8 mouse cellular contexts compared by ENCODE assay signal in genomic region chr6:66896119-66896920, GRCm38 (mm10). TPM values are rescaled to one million over a fixed set of nuclear protein-coding genes. Genes with fewer than 3 reads are reported as not detected.
A peak's percentile ranks its signal among the peaks of the same experiment; 100 is the strongest.
DNase-seq lines count a peak whose midpoint lies in the region; ATAC-seq lines count a peak whose summit lies in the region.

Gene Gng12, plus strand, starts transcription at chr6:66896397.

- peak within 1 kb of the TSS; percentile 75 for H3K9ac ChIP-seq in hindbrain, embryonic 14.5 days

- H3K4me3 ChIP-seq in hindbrain, embryonic 14.5 days (replicated peaks; ENCODE audit: low read length): peak within 1 kb of the TSS; percentile 91

- H3K9me3 ChIP-seq in hindbrain, embryonic 14.5 days (ENCODE audit: control insufficient read depth, low read length): no peaks in the 10 kb centered on the region

- peak; percentile 92 for ATAC-seq in hindbrain, embryonic 14.5 days (ENCODE audit: low FRiP score)

- no peaks in the 10 kb centered on the region for H3K27me3 ChIP-seq in hindbrain, embryonic 14.5 days (ENCODE audit: control insufficient read depth, insufficient read depth, low read length)

- H3K27ac ChIP-seq in hindbrain, embryonic 14.5 days: peak within 1 kb of the TSS; percentile 43

- H3K4me1 ChIP-seq in hindbrain, embryonic 14.5 days (replicated peaks; ENCODE audit: control insufficient read depth, insufficient read depth, low read length): no peaks in the 10 kb centered on the region

- 1% methylated on average over 85 of the region's 98 CpGs for WGBS in hindbrain, embryonic 14.5 days

- peak within 1 kb of the TSS; percentile 87 for H3K4me2 ChIP-seq in hindbrain, embryonic 14.5 days (replicated peaks)

- no peaks in the 10 kb centered on the region for H3K36me3 ChIP-seq in hindbrain, embryonic 14.5 days (replicated peaks; ENCODE audit: control insufficient read depth, insufficient read depth)

- DNase-seq in T-cell, adult 2 months (ENCODE audit: low spot score): peak; percentile 73
- DNase-seq in cerebellum, postnatal 36 days: peak; percentile 56 to 69
- peak; percentile 63 to 78 for DNase-seq in frontal cortex, postnatal 36 days (ENCODE audit: low spot score in 2 of 2)
- DNase-seq in hindbrain, embryonic 14.5 days (ENCODE audit: low spot score): peak; percentile 54
- DNase-seq in layer of hippocampus, postnatal 36 days: peak; percentile 80 to 83
- DNase-seq in lung, postnatal 36 days: peak; percentile 88
- peak; percentile 89 for DNase-seq in retina, postnatal 1 day
- DNase-seq in urinary bladder, adult 18-20 months (ENCODE audit: low spot score in 2 of 2): peak; percentile 85 to 91

RNA-seq across cellular contexts. Expression of gene Gng12, which starts in this region (rescaled TPM):
- polyA plus RNA-seq in hindbrain, embryonic 14.5 days (2014; fragmentation: Nextera tagmentation; extraction: Ambion mirVana): 71.2 and 83.5 TPM in 2 replicates
- 10 to 100 TPM; 58.5 to 70.2 TPM for total RNA-seq in layer of hippocampus, postnatal 36 days (2021)

Comparison
In these comparisons a context has a peak if more than half of its experiments do, and no peak if none do; other contexts are left out.
1. Peak in every context shown above with its lines: DNase-seq, ATAC-seq, H3K4me3 ChIP-seq and H3K27ac ChIP-seq.